Mouse (Mus musculus) telencephalon, adult 2 months (tissue): ENCODE data around the gene Ankrd6.

ENCODE experiments used
- DNase-seq: peaks from one replicate; pipeline ENCODE4 v3.0.0-alpha.2; 2011; ENCODE audit warnings: low read depth, low spot score

The Ankrd6 gene

DNA sequence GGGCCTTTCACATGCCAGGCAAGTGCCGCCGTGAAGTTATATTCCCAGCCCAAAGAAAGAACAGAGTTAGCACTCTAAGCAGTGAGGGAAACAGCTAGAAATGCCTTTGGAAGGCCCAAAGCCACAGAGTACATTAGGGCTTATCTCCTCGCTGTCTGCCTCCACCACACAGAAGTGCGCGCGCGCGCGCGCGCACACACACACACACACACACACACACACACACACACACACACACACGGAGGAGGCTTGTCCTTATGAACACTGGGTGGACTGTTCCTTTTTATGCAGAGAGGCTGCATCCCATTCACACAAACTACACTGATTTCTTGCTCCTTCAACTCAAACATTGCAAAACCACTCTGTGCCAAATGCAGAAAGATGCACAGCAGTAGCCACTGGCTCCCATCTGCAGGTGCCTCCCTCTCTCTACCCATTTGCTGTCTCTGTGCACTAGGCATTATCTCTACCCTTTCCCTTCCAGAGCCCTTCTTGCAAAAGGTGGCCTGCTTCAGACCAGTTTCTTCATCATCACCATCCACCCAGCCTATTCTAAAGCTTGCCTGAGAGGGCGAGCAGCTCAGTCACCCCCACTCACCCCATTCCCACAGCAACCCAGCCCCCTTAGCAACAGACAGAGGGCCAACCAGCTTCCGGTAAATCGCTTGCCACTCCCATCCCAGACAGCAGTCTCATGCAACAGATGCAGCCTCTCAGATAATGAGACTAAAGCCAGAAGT is 88.5 kb downstream of the Ankrd6 start:
- peak; percentile 62 for DNase-seq

DNA sequence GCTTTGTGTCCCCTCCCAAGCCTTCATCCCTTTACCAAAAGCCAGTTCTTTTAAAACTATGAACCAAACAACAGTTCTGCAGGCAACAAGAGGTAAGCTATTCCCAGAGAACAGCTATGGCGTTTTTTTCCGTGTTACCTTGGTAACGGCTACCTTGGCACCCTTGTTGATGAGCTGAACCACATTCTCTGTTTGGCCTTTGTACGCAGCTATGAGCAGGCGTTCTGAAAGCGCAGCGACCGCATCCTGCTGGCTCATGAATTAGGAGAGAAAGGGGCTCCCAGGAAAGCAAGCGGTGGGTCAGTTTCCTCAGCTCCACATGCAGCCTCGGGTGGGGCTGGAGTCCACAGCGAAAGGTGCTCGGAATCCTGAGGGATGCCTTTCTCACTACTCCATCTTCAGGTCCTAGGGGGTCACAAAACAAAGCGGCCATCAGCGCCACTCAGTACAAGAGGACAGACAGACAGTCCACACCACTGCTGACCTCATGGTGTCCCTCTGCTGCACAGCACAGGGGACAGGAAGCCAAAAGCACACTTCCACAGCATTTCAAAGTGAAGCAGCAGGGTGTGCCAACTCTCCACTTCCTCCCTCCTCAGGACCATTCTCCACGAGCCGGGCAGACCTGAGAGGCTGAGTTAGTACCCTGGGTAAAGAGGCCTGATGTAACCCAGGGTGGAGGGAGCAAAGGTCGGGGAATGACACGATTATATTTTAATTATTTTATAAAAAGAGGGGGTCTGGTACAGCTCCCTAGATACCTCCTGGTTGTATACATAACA is 90.3 kb downstream of the Ankrd6 start:
- peak; percentile 64 for DNase-seq

DNA sequence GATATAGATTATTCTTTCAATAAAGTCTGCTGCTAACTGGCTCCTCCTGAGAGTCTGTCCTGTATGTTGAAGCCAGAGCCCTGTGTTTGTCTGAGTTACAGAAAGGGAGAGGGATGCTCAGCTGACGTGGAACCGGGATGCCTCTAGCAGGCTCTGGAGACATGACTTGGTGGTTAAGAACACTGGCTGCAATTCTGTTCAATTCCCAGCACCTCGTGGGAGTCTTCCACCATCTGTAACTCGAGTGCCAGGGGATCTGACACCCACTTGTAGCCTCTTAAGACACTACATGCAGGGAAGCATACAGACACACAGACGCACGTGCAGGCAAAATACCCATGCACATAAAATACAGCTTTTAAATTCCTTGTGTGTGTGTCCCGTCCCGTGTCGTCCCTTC is 95.1 kb downstream of the Ankrd6 start:
- DNase-seq = peak; percentile 70

DNA sequence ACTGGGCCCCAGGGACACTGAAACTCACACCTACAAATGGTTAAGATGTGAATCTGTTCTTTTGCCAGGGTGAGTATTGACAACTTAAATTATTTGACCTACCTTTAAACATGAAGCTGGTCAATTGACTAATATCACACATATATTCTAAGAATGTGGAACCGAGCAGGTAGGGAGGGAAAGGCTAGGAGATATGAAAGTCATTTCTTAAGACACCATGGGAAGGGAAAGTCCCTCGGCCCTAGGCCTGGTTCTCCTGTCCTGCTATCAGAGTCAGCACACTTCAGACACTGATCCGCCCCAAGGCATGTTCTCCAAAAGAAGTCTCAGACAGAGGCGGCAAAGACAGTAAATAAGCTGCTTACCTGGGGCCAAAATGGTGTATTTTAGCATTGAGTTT is 95.7 kb downstream of the Ankrd6 start:
- no peak for DNase-seq

DNA sequence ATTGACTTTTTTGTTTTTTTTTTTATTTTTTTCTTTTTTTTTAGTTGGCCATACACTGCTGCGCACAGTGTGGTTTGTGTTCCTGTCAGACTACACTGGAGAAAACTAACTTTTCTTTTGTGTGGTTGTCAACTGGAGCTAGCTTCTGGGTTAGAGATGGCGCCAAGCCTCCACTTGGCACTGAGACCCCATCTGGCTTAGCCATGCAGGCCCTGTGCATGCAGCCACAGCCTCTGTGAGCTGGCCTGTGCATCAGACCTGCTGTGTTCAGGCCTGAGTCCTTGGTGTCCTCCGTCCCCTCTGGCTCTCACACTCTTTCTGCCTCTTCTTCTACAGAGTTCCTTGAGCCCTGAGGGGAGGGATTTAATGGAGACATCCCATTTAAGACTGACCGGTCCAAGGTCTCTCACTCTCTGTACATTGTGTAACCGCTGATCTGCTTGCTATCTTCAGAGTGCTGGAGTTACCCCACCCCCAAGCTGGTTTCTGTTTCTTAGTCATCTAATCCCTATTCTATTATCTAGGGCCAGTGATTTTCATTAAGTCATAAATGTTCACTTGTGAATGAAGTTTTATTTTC is 96.9 kb downstream of the Ankrd6 start:
- no peak for DNase-seq

DNA sequence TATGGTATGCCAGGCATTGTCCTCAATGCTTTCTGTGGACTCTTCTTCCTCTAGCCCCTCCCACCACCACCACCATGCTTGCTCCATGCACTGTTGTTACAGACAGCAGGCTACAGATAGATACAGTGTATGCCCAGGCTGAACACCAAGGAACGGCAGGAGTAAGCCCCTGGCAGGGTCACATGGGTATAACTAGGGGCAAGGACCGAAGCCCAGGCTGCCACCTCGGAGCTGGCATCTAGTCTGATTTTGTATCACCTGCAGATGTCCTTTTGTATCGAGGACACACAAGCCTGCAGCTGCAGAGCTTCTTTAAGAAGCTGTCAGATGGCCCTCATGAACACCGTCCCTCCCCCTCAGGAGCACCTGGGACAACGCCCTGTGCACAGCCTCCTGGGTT is 97.8 kb downstream of the Ankrd6 start:
- no peak for DNase-seq

DNA sequence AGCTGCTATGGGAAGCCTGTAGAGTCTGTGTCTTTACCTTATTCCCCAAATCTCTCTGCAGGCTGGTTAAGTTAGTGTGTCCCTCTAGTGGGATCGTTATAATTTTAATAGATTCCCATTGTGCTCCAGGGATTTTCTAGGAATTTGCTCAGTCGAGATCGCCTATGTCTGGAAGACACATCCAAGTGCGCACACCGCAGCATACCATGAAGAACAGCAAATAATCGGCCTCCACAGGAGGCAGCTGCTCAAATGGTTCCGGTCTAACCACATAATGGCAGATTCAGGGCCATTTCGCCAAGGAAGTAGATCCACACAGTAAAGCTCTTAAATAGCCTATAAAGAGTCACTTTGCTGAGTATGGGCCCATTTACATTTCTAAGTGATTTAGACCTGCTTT is 98.3 kb downstream of the Ankrd6 start:
- DNase-seq = no peak

DNA sequence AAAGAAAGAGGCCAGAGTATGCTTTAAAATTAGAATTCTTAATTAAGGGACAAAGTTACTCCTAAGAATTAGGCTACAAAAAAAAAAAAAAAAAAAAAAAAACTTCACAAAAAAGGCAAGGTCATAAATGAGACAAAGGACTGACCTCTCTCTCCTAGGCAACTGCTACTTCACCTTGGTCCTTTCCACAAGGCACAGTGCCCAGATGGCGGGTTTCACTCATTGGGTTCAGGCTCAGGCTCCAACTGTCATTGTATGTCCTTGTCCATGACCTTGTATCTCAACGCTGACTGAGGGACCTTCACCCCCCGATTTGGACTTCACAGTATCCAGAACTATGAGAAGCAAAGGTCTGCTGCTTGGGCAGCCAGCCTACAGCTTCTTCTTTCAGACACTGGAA is 112.2 kb downstream of the Ankrd6 start:
- no peak for DNase-seq

DNA sequence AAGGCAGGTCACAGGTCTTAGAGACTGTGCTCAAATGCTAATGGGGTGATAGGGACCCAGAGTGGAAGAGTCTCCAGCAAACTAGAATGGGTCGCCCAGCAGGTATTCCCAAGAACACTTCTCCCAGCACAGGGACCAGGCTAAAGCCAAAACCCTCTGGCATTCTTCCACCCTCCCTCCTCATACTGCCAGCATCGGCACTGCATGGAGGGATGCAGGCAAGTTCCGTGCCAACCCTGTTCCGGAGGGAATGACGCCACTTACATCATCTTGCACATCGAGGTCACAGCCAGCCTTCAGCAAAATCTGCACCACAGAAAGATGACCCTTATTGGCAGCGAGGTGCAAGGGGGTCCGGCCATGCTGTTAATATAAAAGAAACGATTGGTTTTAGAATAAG is 114.6 kb downstream of the Ankrd6 start:
- DNase-seq = no peak

DNA sequence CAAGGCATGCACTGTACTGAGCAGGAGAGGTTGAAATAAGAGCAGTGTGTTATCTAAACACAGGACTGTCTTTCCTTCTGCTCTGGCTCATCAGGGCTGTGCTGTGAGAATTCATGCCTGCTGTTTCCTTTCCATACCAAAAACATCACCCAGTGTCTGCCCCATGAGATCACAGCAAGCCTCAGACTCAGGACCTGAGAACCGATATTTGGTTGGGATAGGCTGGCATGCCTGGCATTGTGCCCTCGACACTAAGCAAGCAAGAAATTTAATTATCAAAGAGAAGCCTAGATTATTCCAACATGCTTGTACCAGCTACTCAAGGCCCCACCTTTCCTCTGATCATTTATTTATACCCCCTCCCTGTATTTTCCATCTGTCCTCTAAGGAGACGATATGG is 116.1 kb downstream of the Ankrd6 start:
- no peak for DNase-seq

DNA sequence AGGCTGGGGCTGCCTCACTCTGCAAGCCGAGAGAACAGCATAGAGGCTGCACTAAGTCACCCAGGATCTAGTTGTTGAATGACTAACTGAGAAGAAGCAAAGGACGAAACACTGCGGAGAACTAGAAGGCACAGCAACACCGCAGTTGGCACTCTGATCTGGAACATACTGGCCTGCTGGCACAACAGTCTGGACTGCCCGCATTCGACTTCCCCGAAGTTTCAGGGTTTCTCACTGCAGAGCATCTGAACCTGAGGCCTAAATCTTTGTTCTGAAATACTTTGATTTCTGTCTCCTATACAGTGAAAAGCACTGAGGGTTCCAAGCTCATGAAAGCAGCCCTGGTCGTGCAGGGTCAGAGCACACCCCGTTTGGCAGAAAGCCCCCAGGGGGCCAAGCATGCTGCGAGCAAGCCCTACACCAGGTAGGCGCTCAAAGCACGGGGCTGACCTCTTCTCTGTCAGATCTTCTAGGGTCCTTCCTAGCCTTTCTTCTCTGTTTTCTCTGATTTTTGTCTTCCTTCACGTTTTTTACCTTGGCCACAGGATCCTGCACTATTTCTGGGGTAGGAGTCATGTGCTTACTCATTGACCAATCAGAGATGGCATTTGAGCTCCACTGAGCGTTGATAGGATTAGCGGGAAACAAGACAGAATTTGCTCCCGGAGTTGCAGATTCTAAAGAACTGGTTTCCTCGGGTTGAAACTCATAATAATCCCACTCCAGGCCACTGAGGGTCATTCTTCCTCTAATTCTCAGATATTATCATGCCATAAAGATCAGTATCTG is 117.0 kb downstream of the Ankrd6 start:
- peak; percentile 24 for DNase-seq

DNA sequence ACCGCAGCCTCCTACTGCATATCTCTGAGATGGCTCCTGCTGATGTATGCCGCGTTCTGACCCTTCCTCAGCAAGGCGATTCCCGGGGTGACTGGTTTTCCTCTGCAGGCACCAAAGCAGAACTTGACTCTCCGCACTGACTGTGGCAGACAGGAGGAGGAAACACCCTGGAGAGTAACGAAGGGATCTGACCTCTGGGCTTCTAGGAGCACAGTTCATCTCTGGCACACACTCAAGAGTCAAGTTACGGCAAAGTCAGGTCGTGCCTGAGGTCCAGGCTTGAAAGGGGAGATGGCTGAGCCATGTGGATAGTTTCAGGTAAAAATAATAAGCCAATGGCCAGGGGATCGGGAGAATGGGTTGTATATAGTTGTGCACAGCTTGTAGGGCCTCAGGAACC is 121.3 kb downstream of the Ankrd6 start:
- no peak for DNase-seq

DNA sequence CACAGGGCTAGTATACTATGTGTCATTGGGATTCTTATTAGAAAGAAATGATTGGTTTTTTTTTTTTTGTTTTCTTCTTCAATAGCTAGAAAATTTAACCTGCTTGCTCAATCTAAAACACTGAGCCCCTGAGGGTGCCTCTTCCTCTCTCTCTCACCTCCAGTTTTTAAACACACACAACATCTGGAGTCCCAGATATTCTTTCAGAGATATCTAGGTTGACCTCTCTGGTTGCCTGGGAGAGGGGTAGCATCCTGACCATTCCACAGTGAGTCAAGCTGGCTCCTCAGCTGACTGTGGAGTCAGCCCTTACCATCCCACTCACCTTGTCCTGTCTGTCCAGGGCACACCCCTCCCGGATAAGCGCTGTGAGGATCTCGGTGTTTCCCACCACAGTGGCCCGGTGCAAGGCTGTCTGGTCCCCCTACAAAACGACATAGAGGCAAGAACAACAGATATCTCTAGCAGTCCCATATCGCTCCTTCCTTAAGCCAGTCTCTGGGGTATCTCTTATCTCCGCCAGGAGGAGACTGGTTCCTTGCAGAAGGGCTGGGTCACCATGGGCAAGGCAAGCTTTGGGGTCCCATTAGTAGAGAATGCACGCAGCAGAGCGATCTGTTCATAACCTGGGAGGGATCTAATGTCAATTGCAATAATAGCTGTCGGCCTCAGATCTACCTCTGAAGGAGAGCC is 122.1 kb downstream of the Ankrd6 start:
- DNase-seq = no peak

DNA sequence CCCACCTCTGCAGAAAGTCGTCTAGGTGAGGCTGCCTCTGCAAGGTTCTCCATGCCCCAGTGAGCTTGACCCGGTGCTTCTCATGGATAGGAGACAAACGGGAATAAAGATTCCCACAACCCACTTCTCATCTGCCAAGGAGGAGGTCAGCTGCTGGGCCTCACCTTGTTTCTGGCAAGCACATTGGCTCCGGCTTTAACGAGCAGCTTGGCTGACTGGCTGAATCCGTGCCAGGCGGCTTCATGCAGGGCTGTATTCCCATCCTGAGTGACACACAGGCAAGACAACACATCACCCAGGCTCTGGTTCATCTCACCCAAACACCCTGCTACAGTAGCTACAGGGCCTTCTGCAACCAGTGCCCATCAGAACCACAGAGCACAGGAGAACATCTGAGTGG is 123.7 kb downstream of the Ankrd6 start:
- no peak for DNase-seq

DNA sequence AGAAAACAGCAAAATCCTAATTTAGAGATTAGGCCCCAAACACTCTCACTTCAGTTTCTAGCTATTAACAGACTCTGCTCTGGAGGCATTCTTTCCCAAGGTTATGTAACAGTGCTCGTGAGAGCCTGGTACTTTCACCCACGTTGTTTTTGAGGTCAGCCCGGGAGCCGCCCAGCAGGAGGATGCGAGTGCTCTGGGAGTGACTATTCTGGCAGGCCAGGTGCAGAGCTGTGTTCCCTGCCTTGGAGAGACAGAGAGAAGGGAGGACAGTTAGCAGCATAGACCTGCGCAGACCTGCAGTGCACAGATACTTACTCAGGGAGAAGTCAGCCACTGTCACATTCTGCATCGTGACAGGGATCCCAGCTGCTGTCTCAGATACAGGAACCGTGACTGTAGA is 126.4 kb downstream of the Ankrd6 start:
- peak; percentile 15 for DNase-seq

DNA sequence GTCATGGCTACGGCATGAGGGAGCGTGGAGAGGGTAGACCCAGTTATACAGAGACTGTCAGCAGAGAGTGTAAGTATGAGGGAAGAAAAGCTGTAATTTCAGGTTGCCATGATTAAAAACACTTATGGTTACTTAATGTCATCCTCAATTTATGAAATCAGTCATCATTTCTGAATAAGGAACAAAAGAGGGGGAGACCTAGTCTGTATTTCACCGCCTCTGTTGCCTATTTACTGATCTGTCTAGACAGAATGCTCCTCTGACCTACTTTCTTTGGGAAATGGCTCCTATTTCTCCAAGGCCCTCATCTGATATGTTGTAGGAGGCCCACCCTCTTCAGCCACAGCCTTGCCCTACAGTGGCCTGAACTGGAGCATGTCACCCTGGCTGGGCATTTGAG is 130.0 kb downstream of the Ankrd6 start:
- no peak for DNase-seq

DNA sequence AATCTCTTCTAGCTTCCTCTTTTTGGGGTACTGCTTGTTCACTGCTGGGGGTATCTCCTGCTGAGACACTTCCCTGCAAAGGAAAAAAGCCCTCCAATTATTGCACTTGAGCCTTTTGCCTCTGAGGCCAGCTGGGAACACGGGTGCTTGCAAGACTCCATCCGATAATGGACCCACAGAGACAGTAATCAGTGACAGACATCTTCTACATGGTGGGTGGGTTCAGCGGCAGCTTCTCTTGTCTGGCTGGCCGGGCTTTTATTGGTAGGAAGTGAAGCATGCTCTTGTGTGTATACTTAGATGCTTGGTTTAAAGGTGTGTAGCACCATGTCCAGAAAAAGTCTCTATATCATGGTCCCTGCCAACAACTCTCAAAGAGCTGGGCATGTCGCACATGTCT is 133.2 kb downstream of the Ankrd6 start:
- no peak for DNase-seq

DNA sequence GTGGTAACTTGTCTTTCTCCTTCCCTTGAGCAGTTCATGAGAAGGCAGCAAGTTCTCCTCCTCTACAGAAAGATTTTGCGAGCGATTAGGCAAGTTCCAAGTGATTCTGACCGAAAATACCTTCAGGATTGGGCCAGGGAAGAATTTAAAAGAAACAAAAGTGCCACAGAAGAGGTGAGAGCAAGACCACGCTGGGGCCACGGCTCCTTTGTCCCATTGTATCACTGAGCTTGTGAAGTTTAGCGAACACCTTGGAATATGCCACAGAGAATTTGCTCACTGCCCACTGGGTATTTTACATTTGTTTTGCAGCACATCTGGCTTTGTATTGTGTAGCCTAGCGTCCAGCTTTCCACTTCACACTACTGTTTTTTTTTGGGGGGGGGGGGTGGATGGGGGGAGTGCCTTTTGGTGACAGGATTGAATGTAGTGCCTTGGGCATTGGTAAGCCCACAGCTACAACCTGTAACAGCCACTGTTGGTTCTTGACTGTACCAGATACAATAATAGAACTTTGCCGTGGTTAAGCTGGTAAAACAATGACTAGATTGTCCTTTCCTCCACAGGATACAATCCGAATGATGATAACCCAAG is 150.0 kb downstream of the Ankrd6 start:
- DNase-seq = no peak

DNA sequence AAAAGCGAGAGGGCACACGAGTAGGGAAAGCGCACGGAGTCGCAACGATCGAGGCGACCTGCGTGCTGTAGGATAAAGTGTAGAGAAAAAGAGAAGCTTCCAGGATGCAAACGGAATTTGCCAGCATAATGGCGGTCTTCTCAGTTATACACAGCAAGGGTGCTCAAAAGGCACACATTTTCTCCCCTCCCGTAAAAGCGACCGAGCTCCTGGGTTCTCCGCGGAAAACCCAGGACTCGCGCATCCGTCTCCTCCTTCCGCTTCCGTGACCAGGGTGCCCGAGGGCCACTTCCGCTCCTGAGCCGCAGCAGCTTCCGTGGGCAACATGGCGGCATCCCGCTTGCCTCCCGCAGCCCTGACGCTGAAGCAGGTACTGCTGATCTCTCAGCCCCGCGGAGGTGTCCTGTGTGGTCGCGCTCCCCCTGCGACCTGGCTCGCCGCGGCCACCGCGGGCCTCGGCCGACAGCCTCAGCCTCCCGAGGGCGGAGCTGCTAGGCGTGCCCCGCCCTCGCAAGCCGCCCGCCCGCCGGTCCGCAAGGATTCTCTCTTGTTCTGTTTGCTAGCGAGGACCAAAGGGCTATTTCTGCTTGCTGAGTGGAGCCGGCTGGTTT is 150.6 kb downstream of the Ankrd6 start, which contains the start of gene Lyrm2:
Gene Lyrm2, plus strand, starts transcription at position 288 of the 611 bp plus-strand sequence.
- DNase-seq = peak; percentile 74

DNA sequence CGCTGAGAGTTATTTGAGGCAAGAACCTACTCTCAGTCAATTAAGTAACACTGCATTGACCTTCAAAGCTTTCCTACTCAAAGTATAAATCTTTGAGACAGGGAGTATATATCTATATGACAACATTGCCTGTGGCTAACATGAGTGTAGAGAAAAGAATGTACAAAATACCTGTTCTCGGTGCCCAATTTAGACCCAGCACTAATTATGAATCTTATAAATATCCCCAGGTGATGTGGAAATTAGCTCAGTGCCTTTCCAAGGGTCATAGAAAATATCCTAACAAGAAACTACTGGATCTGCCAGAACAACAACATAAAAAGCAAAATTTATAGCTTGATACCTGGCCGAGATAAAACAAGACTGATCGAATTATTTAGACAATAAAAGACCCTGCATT is 151.7 kb downstream of the Ankrd6 start:
- DNase-seq = no peak

DNA sequence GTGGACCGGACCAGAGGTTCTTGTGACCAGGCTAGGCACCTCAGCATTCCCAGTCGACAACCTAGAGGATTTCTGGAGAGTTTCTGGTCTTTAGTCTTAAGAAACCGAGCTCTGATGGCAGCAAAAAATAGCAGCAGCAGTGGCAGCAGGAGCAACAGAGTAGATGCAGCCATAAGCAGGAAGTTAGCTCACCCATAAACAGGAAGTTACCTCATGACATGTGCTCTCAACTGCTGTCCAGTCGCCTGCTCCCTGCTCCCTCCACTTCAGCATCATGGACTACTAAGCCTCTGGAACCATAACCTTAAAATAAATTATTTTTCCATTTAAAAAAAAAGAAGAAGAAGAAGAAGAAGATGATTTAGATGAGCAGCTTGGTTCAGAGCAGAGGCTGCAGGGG is 161.6 kb downstream of the Ankrd6 start:
- DNase-seq = no peak
